Mouse (Mus musculus) ovary, postnatal 36 days (tissue): ENCODE data around the gene Krt24.

Source experiments
- DNase-seq: peaks from one replicate; pipeline ENCODE4 v3.0.0; 2022; ENCODE audit warnings: low spot score, mixed read lengths

Gene Krt24

DNA sequence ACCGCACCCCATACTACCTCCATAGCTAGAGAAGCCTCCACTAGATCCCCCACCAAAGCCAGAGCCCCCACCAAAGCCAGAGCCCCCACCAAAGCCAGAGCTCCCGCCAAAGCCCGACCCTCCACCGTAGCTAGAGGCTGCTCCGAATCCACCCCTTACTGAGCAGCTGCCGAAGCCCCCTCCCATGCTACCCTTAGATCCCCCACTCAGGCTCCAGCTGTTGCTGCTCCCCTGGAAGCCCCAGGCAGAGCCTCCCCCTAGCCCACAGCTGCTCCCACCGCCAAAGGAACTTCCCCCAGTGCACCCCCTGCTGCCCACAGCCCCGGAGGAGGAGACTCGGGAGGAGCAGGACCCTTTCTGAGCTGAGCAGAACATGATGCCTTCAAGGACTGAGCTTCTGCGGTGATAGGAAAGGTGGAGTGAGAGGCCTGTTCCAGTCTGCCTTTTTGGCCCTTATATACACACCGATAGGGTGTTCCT, at the start of gene Krt24:
Krt24 (minus strand) TSS at position 430 of the 480 bp plus-strand sequence.
- no peak for DNase-seq

- no peak for DNase-seq
Observed at GRCm38 (mm10) chr11:99333426-99333825, 48.4 kb upstream of the Krt24 start.

- DNase-seq: no peak
Observed at GRCm38 (mm10) chr11:99329655-99330054, 44.6 kb upstream of the Krt24 start.

DNA sequence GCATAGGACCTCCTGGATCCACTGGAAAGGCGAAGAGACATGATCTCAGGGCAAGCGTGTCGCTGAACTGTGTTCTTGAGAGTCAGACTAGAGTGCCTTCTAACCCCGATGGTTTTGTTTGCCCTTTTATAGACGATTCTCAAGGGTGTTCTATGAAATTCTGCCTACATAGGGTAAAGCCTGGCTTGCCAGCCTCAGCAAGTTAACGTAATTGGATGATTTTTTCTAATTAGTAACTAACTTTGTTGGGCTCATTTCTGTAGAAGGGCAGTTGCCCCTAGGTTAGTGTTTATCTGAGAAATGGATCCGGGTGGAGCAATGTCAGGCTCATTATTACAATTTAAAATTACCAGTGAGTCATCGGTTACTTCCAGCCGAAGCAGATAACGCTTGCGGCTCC, 37.8 kb upstream of the Krt24 start, which contains the start of gene Krt25:
Krt25 (minus strand) TSS at position 101 of the 400 bp plus-strand sequence.
- no peak for DNase-seq

- no peak for DNase-seq
Observed at GRCm38 (mm10) chr11:99321094-99321493, 36.0 kb upstream of the Krt24 start.

- DNase-seq: no peak
Observed at GRCm38 (mm10) chr11:99319127-99319526, 34.1 kb upstream of the Krt24 start.

DNA sequence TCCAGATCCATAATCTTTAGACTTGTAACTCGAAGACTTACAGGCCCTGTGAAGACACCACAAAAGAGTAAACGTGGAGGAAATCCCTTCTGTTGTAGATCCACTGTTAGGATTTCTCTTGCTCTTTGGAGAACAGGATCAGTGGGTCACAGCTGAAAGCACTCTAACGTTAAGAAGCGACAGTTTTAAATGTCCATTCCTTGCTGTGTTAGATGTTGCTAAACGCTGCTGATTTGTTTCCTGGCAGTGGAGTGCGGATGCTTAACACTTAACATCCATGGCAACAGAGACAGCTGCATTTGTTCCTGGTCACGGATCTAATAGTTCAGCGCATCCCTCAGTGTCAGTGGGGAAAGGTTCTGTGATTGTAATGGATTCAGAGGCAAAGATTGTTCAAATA, 31.5 kb upstream of the Krt24 start:
- no peak for DNase-seq

- no peak for DNase-seq
Observed at GRCm38 (mm10) chr11:99314594-99314993, 29.5 kb upstream of the Krt24 start.

- DNase-seq: no peak
Observed at GRCm38 (mm10) chr11:99310882-99311281, 25.8 kb upstream of the Krt24 start.

DNA sequence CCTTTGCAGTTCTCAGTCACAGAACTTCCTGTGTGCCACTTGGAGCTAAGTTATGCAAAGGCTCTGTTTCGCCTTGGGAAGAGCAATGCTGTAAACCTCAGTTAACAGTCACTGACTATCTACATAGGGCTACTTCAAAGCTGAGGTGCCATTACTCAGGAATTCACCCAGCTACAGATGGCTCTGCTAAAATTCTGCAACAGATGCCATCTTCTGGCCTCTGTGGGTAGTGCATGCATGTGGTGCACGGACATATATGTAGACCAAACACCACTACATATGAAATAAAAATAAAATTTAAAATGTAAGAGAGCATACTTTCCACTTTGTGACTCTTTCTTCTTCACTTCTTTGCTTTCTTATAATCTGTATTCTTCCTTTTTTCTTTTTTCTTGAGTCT, 22.5 kb upstream of the Krt24 start:
- DNase-seq: peak; percentile 21

DNA sequence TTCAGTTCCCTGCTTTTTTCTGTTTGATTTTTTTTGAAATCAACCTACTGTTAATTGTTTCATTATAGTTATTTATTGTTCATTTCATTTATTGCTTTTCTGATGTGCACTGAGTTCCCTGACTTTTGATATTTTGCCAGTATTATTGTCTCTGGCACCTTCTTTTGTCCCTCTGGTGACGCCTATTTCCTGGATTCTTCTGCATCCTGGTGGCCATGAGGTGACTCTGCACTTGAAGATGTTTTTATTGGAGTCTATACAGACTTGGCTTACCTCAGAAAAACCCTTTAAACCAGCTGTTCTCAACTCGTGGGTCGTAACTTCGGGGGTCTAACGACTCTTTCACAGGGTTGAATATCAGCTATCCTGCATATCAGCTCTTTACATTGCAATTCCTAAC, 10.0 kb upstream of the Krt24 start:
- no peak for DNase-seq

GRCm38 (mm10) chr11:99292846-99293245, 7.8 kb upstream of the Krt24 start:
- DNase-seq: peak; percentile 24

DNA sequence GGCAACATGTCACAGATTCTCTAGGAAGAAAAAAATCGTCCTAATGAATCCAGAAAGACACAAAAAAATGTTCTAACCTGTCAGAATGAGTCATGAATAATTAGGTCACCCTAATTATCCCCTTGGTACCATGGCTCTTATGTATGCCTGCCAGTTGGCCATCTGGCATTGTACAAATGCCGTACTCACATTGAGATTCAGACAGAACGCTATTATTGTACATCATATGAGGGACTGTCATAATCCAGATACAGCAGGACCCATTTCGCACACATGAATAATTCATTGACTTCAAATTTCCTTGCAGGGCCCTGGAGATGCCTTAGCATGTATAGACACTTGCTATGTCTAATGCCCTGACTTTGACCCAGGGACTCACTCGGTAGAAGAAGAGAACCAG, 1.1 kb downstream of the Krt24 start:
- no peak for DNase-seq

GRCm38 (mm10) chr11:99283334-99283733, 1.7 kb downstream of the Krt24 start:
- no peak for DNase-seq

DNA sequence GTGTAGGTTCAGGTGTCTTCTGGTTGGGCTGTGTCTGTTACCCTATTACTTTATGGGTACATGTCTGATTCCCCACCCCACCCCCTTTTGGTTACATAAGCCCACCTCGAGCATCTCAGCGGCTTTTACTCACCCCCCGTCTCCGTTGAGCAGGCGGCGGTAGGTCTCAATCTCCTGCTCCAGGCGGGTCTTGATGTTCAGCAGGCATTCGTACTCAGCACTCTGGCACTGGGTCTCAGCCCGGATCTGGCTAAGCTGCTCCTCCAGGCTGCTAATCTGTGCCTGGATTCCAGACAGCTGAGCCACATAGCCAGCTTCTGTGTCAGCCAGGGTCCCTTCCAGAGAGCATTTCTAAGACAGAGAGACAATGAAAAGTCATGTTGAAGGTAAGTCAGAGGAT, 3.9 kb downstream of the Krt24 start:
- no peak for DNase-seq

DNA sequence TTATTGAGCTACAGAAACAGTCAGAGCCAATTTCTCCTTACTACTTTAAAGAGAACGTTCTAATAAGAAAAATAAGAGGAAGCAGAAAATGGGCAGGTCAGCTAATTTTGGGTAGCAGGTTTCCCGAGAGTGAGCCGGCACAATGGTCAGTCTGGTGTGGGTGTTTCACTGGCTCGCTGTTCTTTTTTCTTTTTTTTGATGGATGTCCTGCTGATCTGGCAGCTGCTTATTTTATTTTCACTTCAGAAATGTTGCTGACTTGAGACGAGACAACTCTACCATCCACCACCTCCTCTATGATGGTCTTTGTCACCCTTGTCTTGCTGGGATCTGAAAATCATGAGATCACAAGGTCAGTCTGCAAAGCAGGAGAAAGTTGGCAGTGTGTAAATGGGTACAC, 5.1 kb downstream of the Krt24 start:
- DNase-seq: no peak

DNA sequence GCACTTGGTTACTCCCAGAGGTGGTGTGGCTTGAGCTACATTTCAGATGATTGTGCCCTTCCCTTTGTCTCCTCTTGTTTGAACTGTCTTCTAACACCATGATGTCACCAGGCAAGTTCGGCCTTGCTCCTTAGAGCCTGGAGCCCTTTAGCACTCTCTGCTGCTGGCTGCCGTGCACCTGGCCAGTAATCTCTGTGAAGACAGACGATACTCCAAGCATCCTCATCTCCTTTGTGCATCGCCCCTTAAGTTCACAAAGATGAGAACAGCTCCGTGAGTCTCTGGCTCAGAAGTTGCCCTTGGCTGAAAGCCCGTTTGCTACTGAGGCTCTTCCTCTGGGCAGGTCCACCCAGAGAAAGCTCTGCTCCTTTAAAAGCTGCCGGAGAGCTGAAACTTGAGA, 8.3 kb downstream of the Krt24 start:
- no peak for DNase-seq

- DNase-seq: no peak
Observed at GRCm38 (mm10) chr11:99275624-99276023, 9.4 kb downstream of the Krt24 start.

DNA sequence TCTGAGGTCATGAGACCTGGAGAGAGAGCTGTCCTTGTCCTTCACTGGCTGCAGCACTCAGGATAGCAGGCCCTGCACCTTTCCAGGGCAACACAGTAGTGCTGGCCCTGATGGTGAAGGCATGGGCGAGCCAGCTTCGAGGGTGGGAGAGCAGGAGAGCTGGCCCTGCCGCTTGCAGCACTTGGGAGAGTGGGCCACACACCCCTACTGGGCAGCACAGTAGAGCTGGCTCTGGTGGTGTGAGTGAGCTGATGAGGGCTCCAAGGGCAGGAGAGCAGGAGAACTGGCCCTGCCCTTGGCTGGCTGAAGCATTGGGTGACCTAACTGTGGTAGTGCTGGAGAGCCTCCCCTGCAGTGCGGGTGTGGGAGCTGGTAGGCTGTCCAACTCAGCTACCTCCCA, 12.3 kb downstream of the Krt24 start:
- DNase-seq: no peak

- no peak for DNase-seq
Observed at GRCm38 (mm10) chr11:99269192-99269591, 15.9 kb downstream of the Krt24 start.

- no peak for DNase-seq
Observed at GRCm38 (mm10) chr11:99265796-99266195, 19.3 kb downstream of the Krt24 start.

- no peak for DNase-seq
Observed at GRCm38 (mm10) chr11:99265220-99265619, 19.8 kb downstream of the Krt24 start.

DNA sequence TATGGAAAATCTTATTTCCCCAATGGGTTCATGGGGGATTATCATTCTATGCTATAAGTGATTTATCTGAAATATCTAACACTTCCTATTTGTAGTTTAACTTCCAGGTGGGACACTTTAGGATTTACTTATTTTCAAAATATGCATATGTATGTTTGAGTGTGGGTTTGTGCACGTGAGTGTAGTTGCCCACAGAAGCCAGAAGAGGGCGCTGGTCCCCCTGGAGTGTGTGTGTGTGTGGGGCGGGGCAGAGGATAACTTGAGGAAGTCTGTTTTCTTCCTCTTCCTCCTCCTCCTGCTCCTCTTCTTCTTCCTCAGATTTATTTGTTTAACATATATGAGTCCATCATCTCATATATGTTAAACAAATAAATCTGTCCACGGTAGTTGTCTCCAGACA, 28.8 kb downstream of the Krt24 start:
- no peak for DNase-seq

DNA sequence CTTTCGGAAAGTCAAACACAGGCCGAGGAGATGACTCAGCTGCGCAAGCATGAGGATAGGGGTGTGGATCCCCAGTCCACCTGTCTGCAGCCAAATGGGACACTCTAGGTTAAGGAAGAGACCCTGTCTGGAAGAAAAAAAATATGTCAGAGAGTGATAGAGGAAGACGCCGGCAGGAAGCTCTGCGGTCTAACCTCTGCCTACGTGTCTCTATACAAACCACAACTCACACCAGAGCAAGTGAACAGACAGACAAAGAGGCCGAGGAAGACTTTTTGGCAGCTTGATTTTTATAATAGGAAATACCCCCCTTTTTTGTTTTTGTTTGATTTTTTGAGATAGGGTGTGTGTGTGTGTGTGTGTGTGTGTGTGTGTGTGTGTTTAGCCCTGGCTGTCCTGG, 29.7 kb downstream of the Krt24 start:
- DNase-seq: no peak

GRCm38 (mm10) chr11:99253893-99254292, 31.2 kb downstream of the Krt24 start:
- DNase-seq: no peak
